Mouse (Mus musculus): Measurements from ENCODE around the gene Tmem240. TPM values are rescaled to one million over a fixed set of nuclear protein-coding genes. Genes with fewer than 3 reads are reported as not detected.

Tmem240 gene
- polyA plus RNA-seq, 1 experiment from 2014 or later: 0.54 TPM

DNA sequence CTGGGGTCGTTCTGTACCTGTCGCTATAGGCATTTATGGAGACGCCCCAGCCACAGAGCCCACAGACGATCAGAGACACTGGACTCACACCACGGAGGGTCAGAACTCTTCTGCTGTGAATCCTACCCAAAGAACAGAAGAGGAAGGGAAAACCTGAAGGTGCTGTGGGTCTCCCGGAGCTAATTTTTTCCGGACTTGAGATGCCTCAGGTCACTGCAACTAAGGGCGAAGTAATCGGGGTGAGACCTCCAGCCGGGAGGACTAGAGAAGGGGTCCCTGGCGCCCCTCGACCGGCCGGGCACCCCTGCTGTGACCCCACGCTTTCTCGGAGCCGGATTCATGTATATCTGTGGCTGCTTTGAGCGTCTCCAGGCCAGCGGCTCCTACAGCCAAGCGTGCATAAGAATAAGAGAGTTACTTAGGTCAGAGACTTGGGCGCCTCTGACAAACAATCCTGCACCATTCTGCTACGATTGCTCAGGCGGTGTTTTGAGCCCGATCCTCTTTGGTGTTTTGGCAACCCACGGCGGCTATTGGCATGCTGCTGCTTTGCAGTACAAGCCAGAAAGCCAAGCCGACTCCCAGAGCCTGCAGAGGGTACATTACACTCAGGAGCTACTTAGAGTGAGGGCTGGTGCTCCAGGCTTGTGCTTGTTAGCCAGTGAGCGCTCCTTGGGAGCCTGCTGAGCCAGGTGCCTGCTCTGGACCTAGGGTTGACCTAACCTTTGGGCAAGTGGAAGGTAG, 26.9 kb downstream of the Tmem240 start:
- DNase-seq (ENCODE audit: low spot score): no peak
- peaks cover 29% of the 10 kb centered on the region for H3K4me1 ChIP-seq
- no peaks in the 10 kb centered on the region for H3K9me3 ChIP-seq
- 2% methylated on average over 28 of the region's 28 CpGs for WGBS
- peak overlapping the region; percentile 77 for H3K4me3 ChIP-seq
- no peaks in the 10 kb centered on the region for H3K27me3 ChIP-seq (ENCODE audit: insufficient read depth, poor library complexity, severe bottlenecking)
- peaks cover 19% of the 10 kb centered on the region for H3K36me3 ChIP-seq
- peak overlapping the region; percentile 87 for H3K27ac ChIP-seq

DNA sequence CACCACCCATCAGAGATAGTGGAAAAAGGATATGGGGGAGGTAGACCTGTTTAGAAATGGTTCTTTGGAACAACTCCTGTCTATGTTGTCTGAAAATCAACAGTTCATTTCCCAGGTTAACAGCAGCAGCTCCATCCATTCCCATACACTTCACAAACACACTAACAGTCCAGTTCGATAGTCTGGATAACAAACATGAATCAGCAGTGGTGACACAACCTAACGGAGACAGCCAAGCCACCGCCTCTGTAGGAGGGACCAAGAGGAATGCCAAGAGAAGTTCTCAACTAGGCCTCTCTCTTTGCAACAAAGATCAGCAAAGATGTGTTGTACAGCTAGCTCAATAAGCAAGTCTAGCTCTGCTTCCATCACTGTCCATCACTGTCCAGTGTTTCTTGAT, 27.8 kb downstream of the Tmem240 start:
- Histone ChIP-seq H3K27ac (no peak overlapping the region), H3K9me3 (no peaks in the 10 kb centered on the region), H3K27me3 (ENCODE audit: insufficient read depth, poor library complexity, severe bottlenecking) (no peaks in the 10 kb centered on the region), H3K36me3 (peaks cover 10% of the 10 kb centered on the region; the same call in 1 of the 2 replicates), H3K4me3 (no peak overlapping the region), H3K4me1 (peaks cover 24% of the 10 kb centered on the region)
- WGBS: 86% methylated on average over 3 of the region's 3 CpGs
- no peak for DNase-seq (ENCODE audit: low spot score)

DNA sequence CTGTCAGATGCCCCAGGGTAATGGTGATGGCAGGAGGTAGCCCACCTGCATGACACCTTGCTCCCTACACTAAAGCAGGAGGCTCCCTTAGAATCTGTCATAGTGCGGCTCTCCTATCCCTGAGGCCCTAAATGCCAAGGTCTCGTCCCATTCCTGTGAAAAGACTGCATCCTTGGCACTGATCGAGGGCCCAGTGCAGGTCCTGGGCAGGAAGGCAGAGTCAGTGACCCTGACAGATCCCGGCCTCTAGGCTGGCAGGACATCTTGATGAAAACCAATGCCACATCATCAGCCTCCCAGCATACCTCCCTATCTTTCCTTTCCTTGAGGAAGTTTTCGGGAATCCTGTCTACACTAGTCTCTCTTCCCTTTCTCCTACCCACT, 34.9 kb downstream of the Tmem240 start:
- Histone ChIP-seq H3K36me3 (no peaks in the 10 kb centered on the region), H3K4me3 (peak overlapping the region; percentile 66), H3K4me1 (peaks cover 23% of the 10 kb centered on the region), H3K27ac (peak overlapping the region; percentile 92), H3K9me3 (no peaks in the 10 kb centered on the region), H3K27me3 (ENCODE audit: insufficient read depth, poor library complexity, severe bottlenecking) (peaks cover 40% of the 10 kb centered on the region)
- no peak for DNase-seq (ENCODE audit: low spot score)
- 59% methylated on average over 5 of the region's 5 CpGs for WGBS

DNA sequence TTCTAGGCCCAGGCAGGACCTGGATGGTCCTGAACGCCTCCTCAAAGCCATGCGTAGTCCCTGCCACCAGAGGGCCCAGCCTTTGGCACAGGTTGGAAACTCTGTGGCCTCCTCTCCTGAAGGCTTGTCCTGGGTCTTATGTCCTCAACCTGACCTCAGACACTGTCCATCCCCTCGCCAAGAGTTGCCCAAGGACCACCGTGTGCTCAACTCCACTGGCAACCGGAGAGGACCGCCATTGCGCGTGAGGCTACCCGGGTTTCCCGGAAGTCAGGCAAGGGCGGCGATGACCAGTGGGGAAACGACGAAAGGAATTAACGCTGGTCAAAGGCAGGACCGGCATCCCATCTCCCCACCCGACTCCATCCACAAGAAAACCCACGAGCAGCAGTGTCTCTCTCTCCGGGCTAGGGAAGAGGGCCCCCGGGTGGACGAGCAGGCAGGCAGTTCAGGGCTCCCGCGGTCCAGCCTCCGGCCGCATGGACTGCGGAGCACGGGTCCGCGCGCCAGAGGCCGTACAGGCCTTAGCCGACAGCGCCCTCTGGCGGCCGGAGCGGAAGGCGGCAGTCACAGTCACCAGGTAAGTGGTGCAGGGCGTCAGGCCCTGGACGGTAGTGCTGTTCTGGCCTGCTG, 35.4 kb downstream of the Tmem240 start:
- peak overlapping the region; percentile 66 for H3K4me3 ChIP-seq
- 0% methylated on average over 39 of the region's 39 CpGs for WGBS
- no peaks in the 10 kb centered on the region for H3K36me3 ChIP-seq
- peak overlapping the region; percentile 92 for H3K27ac ChIP-seq
- peaks cover 29% of the 10 kb centered on the region for H3K4me1 ChIP-seq
- peaks cover 46% of the 10 kb centered on the region for H3K27me3 ChIP-seq (ENCODE audit: insufficient read depth, poor library complexity, severe bottlenecking)
- peak; percentile 94 for DNase-seq (ENCODE audit: low spot score)
- no peaks in the 10 kb centered on the region for H3K9me3 ChIP-seq

DNA sequence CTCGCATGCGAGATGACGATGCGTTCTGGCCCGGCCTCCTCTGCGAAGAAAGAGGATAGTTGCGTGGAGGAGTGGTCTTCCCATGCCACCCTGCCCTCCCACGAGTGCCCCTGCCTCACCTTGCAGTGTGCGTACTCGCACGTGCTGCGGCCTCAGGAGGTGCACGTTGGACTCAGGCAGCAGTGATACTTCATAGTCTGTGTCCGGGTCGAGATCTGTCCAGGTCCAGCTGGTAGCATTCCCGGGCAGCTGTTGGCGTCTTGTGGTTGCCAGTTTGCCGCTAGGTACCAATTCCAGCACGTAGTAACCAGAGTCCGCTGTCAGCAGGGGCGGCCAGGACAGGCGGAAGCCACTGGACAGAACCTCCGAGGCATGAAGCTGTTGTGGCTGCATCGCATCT, 36.0 kb downstream of the Tmem240 start:
- Histone ChIP-seq H3K27ac (peak overlapping the region; percentile 92), H3K4me1 (peaks cover 35% of the 10 kb centered on the region), H3K4me3 (peak overlapping the region; percentile 66), H3K36me3 (no peaks in the 10 kb centered on the region), H3K9me3 (no peaks in the 10 kb centered on the region), H3K27me3 (ENCODE audit: insufficient read depth, poor library complexity, severe bottlenecking) (peaks cover 52% of the 10 kb centered on the region)
- WGBS: 43% methylated on average over 24 of the region's 24 CpGs
- DNase-seq (ENCODE audit: low spot score): no peak

DNA sequence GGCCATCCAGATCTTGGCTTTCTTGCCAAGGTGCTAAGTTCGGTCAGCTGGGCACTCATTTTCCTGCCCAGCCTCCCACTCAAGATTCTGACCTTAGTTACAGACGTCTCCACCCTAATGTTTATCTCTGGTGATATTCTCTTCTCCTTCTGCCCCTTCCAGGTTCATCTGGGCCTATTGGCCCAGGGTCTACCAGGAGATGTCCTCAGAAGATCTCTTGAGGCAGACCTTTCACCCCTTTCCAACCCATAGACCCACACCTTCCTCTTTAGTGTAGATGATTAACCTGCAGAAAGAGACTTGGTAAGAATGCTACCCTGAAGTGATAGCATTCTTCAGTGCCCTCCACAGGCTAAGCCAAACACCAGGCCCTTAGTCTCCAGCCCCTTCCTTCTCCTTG, 37.1 kb downstream of the Tmem240 start:
- no peaks in the 10 kb centered on the region for H3K36me3 ChIP-seq
- H3K4me3 ChIP-seq: no peak overlapping the region
- WGBS: 73% methylated on average over 2 of the region's 2 CpGs
- DNase-seq (ENCODE audit: low spot score): no peak
- H3K4me1 ChIP-seq: peaks cover 42% of the 10 kb centered on the region
- H3K27me3 ChIP-seq (ENCODE audit: insufficient read depth, poor library complexity, severe bottlenecking): peaks cover 56% of the 10 kb centered on the region
- no peak overlapping the region for H3K27ac ChIP-seq
- H3K9me3 ChIP-seq: no peaks in the 10 kb centered on the region

DNA sequence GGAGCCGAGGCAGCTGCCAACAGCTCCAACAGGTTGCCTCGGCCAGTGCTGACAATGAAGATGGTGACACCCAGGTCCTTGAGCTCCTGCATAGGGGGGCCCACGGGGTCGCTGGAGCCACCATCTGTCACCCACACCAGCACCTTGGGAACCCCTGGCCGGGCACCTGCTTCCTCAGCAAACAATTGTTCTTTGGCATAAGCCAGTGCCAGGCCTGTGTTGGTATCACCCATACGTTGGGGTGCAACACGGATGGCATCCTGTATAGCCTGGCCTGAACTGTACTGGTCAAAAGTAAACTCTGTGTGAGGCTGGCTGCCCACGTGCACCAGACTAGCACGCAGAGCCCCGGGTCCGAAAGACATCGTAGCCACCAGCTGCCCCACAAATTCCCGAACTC, 38.2 kb downstream of the Tmem240 start:
- WGBS: 76% methylated on average over 13 of the region's 13 CpGs
- Histone ChIP-seq H3K4me1 (peaks cover 50% of the 10 kb centered on the region), H3K27me3 (ENCODE audit: insufficient read depth, poor library complexity, severe bottlenecking) (peaks cover 56% of the 10 kb centered on the region)

DNA sequence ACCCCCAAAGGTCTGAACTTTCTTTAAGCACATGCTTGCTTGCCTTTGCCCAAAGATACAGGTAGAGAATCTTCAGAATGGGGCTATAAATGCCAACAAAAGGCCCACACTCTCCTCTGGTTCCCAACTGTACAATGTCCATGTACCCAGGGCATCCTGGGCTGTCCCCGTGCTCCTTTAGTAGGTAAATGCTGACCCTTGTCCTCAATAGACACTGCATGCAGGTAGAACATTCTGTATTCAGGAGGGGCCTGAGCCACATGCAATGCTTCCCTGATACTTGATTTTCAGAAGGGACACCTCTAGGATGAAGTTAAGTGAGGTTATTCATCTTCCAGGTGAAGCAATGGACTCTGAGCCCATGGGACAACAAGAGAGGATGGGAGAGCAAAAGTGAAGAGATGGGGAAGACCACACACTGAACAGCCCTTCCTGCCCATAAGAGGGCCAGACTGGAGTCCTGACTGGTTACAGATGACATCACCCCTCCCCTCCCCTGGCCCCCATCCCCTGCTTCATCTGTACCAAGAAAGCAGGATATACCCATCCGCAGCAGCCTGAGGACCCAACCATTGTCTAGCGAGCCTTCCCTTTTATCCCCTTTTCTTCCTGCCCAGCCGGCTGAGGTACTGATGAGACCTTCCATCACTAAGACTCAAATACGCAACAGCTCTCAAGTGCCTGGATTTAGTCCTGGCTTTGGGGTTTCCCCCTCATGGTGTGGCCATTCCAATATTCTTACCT, 38.9 kb downstream of the Tmem240 start:
- no peak for DNase-seq (ENCODE audit: low spot score)
- Histone ChIP-seq H3K4me1 (peaks cover 52% of the 10 kb centered on the region), H3K9me3 (no peaks in the 10 kb centered on the region), H3K27me3 (ENCODE audit: insufficient read depth, poor library complexity, severe bottlenecking) (peaks cover 56% of the 10 kb centered on the region), H3K4me3 (peak overlapping the region; percentile 59), H3K36me3 (no peaks in the 10 kb centered on the region), H3K27ac (peak overlapping the region; percentile 64; the same call in 1 of the 2 replicates)
- WGBS: 41% methylated on average over 5 of the region's 5 CpGs

More for the DNA sequence above, 38.2 kb downstream of the Tmem240 start:
- no peak for DNase-seq (ENCODE audit: low spot score)
- H3K36me3 ChIP-seq: no peaks in the 10 kb centered on the region
- no peak overlapping the region for H3K4me3 ChIP-seq
- H3K27ac ChIP-seq: no peak overlapping the region
- no peaks in the 10 kb centered on the region for H3K9me3 ChIP-seq

DNA sequence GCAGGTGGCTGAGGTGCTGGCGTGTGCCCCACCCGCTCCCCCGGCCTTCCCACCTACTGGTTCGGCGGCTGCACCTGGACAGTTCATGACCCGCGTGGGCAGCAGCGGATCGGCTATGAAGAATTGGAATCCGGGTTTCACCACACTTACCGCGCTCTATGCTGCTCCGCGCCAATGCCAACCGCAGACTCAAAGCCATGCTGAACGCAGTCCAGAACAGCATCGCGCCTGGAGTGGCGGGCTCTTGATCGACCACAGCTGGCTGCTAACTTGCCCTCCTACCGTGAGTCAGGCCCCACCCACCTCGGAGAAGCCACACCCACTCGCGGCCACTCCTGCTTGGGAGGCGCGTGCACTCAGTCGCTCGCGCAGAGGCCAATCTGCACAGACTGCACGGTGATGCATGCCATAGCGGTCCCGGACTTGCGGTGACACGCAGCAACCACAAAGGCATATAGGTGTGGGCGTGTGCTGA, 39.7 kb downstream of the Tmem240 start, which contains the start of gene Vwa1:
Vwa1 (minus strand) TSS at position 419 of the 475 bp plus-strand sequence.
- Histone ChIP-seq H3K36me3 (no peaks in the 10 kb centered on the region), H3K27ac (peak within 1 kb of the TSS; percentile 64), H3K4me3 (peak within 1 kb of the TSS; percentile 59), H3K27me3 (ENCODE audit: insufficient read depth, poor library complexity, severe bottlenecking) (peaks cover 56% of the 10 kb centered on the region), H3K9me3 (no peaks in the 10 kb centered on the region), H3K4me1 (peaks cover 52% of the 10 kb centered on the region)
- peak; percentile 94 for DNase-seq (ENCODE audit: low spot score)
- 3% methylated on average over 35 of the region's 35 CpGs for whole genome bisulfite sequencing

DNA sequence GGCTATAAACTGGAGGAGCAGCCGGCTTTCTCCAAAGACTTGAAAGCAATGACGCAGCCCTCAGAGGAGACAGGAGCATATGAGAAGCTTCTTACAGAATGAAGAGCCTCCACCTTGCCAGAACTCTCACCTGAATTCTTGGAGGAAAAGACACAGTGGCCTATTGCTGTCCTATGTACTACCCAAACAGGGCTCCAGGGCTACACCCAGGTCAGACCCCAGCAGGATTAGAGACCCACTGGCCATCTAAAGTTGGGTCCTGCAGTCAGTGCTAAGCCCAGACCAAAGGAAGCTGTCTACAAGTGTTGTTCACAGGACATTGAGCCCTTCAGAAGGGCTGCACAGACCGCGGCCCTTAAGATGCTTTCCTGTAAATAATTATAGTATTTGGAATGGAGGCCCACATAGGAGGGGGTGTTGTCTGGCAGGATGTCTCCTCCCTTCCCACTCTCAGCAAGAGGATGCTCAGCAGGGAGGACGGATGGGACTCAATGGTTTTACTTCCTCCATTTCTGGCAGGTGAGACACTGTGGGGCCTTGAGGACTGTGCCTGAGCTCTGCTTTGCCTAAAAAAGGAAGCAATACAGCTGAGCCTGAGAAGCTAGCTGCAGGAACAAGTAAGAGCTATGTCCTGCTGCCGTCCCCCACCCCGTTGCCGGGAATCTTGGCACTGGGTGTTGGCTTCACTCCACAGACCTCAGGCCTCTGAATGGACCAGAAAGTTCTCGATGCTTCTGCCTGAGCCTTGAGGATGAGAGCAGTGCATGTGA, 40.6 kb downstream of the Tmem240 start:
- WGBS: 52% methylated on average over 9 of the region's 9 CpGs
- Histone ChIP-seq H3K36me3 (no peaks in the 10 kb centered on the region), H3K27me3 (ENCODE audit: insufficient read depth, poor library complexity, severe bottlenecking) (peaks cover 56% of the 10 kb centered on the region), H3K27ac (peak overlapping the region; percentile 59; the same call in 1 of the 2 replicates), H3K4me1 (peaks cover 48% of the 10 kb centered on the region), H3K9me3 (no peaks in the 10 kb centered on the region), H3K4me3 (peak overlapping the region; percentile 59; the same call in 1 of the 2 replicates)
- DNase-seq (ENCODE audit: low spot score): no peak

DNA sequence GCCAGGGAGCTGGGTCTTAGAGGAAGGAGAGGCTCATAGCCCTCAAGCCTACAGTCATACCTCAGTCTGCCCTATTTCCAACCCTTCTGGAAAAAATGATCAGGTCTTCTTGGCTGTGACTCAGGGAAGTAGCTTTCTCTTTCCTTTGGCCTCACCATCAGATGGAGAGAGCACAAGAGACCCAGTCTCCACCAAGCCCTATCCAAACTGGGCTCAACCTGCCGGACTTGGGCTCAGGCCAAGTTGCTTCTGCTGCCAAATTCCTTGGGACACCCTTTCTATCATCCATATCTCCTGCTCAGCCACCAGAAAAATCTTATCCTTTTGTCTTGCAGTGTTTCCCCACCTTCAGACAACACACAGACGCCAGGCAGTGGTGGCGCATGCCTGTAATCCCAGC, 41.3 kb downstream of the Tmem240 start:
- Histone ChIP-seq H3K27me3 (ENCODE audit: insufficient read depth, poor library complexity, severe bottlenecking) (peaks cover 52% of the 10 kb centered on the region), H3K4me3 (no peak overlapping the region), H3K36me3 (no peaks in the 10 kb centered on the region), H3K4me1 (peaks cover 44% of the 10 kb centered on the region), H3K9me3 (no peaks in the 10 kb centered on the region), H3K27ac (peak overlapping the region; percentile 30; the same call in 1 of the 2 replicates)
- no peak for DNase-seq (ENCODE audit: low spot score)
- 74% methylated on average over 3 of the region's 3 CpGs for WGBS

DNA sequence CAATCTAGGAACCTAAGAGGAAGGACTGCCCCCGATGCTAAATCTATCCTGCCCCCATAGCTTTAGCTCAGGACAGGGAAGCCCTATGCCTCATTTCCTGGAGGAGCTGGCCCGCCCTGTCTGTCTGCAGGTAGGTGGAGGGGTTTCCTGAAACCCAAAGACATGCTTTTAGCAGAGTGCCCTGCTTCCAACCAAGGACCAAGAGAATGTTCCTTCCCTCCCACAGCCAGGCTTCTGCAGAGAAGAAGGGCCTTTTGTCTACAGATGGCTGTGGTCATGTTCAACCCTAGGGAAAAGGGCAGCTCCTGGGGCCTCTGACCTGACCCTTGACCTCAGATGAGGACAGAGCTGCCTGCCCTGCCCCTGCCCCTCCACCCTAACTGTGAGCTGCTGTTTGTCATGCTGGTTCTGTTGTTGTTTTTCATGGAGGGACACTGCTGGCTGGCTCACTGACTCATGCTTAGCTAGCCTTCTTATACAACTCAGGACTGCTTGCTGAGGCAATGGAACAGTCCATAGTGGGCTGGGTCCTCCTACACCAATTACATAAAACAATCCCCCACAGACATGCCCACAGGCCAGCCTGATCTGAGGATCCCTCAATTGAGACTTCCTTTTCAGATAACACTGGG, 42.2 kb downstream of the Tmem240 start:
- H3K27me3 ChIP-seq (ENCODE audit: insufficient read depth, poor library complexity, severe bottlenecking): peaks cover 42% of the 10 kb centered on the region
- DNase-seq (ENCODE audit: low spot score): no peak
- peaks cover 47% of the 10 kb centered on the region for H3K4me1 ChIP-seq
- H3K9me3 ChIP-seq: no peaks in the 10 kb centered on the region
- no peak overlapping the region for H3K4me3 ChIP-seq
- no peaks in the 10 kb centered on the region for H3K36me3 ChIP-seq
- H3K27ac ChIP-seq: no peak overlapping the region
- WGBS: 42% methylated on average over 2 of the region's 2 CpGs

Measured in heart, embryonic 10.5 days (tissue).